Mouse (Mus musculus): Measurements from ENCODE around the gene Shb.

DNA sequence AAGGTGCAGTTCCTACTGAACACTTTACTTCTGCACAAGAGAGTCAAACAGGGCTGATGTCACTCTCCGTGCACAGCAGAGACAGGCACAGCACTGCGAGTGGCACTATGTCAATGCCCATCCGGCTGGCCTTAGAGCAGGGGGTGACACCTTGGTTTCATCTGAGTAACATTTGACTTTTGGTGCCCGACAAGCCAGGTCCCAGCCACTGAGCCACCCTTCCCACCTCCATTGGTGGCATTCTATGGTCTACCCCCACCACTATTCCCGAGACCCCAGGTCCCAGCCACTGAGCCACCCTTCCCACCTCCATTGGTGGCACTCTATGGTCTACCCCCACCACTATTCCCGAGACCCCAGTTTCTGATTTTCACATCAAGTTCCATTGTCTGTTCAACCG, 128.2 kb downstream of the Shb start:
- TF ChIP-seq CTCF (IDR thresholded peaks at IDR 0.05; ENCODE audit: borderline replicate concordance, insufficient read depth, low read length) (no peak), POLR2A (IDR thresholded peaks at IDR 0.05; ENCODE audit: low read depth, low read length) (no peak)

Data from embryonic fibroblast, embryonic 13.5 days (primary cell).